Mouse (Mus musculus) MEL (cell line): ENCODE measurements around the gene Lrp6.

Source experiments
- CTCF ChIP-seq, 3 experiments: IDR thresholded peaks in 2 of 3; conservative IDR thresholded peaks in 1 of 3; 2 replicates each; pipeline ENCODE4 v1.5.1; 2011 to 2012; ENCODE audit warnings: low read length in 3 of 3, low read depth in 2 of 3, mild to moderate bottlenecking in 2 of 3, improper control_type of control experiment in 1 of 3, inconsistent platforms in 1 of 3, mixed read lengths in 1 of 3, moderate library complexity in 1 of 3; ENCODE audit not compliant: control insufficient read depth in 1 of 3, insufficient read depth in 1 of 3, poor library complexity in 1 of 3, severe bottlenecking in 1 of 3
- HCFC1 ChIP-seq: IDR thresholded peaks from 2 replicates; pipeline ENCODE4 v1.6.1; 2012; ENCODE audit warnings: low read depth, mild to moderate bottlenecking, inconsistent platforms, low read length, improper control_type of control experiment, moderate library complexity
- MAX ChIP-seq: IDR thresholded peaks from 2 replicates; pipeline ENCODE4 v1.6.1; 2011; ENCODE audit warnings: low read length, improper control_type of control experiment
- MXI1 ChIP-seq: IDR thresholded peaks from 2 replicates; pipeline ENCODE4 v1.6.1; 2011; ENCODE audit warnings: mild to moderate bottlenecking, low read depth, low read length, improper control_type of control experiment
- USF1 ChIP-seq: IDR thresholded peaks from 2 replicates; pipeline ENCODE4 v1.6.1; 2014; ENCODE audit warnings: low read depth, mild to moderate bottlenecking, inconsistent platforms, low read length, improper control_type of control experiment, moderate library complexity
- ZKSCAN1 ChIP-seq: IDR thresholded peaks from 2 replicates; pipeline ENCODE4 v1.6.1; 2012; ENCODE audit warnings: low read depth, mild to moderate bottlenecking, inconsistent platforms, low read length, improper control_type of control experiment, moderate library complexity

DNA sequence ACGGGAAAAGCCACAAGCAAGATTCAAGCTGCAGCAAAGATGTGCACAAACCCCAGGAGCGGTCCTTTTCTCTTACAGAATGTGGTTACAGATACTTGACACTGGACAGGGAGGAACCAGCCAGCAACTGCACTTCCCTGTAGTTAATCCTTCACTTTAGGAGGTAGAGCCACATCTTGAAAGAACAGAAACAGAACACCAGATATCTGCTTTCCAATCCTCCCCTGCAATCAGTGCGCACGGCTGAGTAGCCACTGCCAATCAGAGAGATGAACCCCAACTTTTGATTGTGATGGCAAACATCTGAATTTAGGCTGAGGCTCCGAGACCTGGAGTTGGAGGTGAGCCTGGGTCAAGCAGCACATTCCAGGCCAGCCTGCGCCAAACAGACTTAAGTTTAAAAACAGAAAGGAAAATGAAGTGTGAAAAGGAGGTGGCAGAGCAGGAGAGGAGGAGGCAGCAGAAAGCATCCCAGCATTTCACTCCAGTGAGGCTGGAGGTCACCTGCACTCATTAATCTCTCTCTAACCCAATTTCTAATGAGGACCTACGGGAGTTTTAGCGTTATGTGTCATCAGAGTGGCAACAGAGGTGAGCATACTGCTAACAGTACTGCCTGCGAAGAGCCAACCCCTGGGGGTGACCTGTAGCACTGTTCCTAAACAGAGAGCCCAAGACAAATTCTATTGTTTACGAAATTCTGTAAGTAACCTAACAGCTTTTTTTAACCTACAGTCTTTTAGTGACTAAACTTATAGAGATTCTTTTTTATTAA lies 39.8 kb downstream of the Lrp6 start:
- no peak for TF ChIP-seq ZKSCAN1
- no peak for TF ChIP-seq MXI1
- no peak for TF ChIP-seq HCFC1
- no peak for TF ChIP-seq CTCF (IDR thresholded peaks at IDR 0.05 in 2 of 3, conservative IDR thresholded peaks at IDR 0.05 in 1 of 3; ENCODE audit: control insufficient read depth in 1 of 3, insufficient read depth in 1 of 3, low read depth in 2 of 3, low read length in 3 of 3, poor library complexity in 1 of 3, severe bottlenecking in 1 of 3)
- no peak for TF ChIP-seq USF1
- no peak for TF ChIP-seq MAX
